Mouse (Mus musculus): ENCODE measurements around the gene Kif17. TPM values are rescaled to one million over a fixed set of nuclear protein-coding genes. Genes with fewer than 3 reads are reported as not detected.

Gene Kif17
- total and polyA plus RNA-seq, 3 experiments = 0.54 to 2.5 TPM; not detected in 1

DNA sequence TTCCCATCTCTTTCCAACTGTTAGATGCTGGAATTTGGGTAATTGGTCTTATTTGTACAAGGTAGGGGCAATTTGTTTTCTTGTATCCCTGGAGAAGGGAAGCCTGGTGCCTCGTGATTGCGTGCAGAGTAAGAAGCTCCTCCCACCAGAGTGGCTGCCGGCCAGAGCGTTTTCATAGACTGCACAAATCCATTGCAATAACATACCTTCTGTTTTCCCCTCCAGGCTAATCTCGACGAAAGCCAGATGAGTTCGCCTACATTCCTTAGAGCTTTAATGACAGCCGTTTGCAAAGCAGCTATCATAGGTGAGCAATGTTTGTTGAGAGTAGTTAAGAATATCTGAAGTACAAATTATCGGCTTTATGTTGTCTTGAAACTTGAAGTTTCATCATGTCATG is 48.5 kb upstream of the Kif17 start:
- TF ChIP-seq ZNF384 (IDR thresholded peaks at IDR 0.05; ENCODE audit: low read depth, low read length) (no peak), USF1 (IDR thresholded peaks at IDR 0.05; ENCODE audit: low read depth, low read length) (no peak), TAL1 (IDR thresholded peaks at IDR 0.05; ENCODE audit: low read length) (no peak), USF2 (IDR thresholded peaks at IDR 0.05; ENCODE audit: borderline replicate concordance in 1 of 2, insufficient read depth in 1 of 2, low read depth in 1 of 2, low read length in 2 of 2) (no peak), UBTF (IDR thresholded peaks at IDR 0.05; ENCODE audit: borderline replicate concordance, insufficient read depth, low read depth, low read length) (no peak), POLR2AphosphoS5 (IDR thresholded peaks at IDR 0.05; ENCODE audit: borderline replicate concordance, low read depth, low read length) (no peak), CHD1 (IDR thresholded peaks at IDR 0.05; ENCODE audit: low read depth, low read length) (no peak), NELFE (IDR thresholded peaks at IDR 0.05; ENCODE audit: low read depth, low read length) (no peak), MYC (IDR thresholded peaks at IDR 0.05; ENCODE audit: low read depth, low read length) (no peak), ZC3H11A (IDR thresholded peaks at IDR 0.05; ENCODE audit: low read depth, low read length) (no peak), ZMIZ1 (IDR thresholded peaks at IDR 0.05; ENCODE audit: low read depth, low read length) (no peak), CTCF (IDR thresholded peaks at IDR 0.05 in 2 of 3, conservative IDR thresholded peaks at IDR 0.05 in 1 of 3; ENCODE audit: control insufficient read depth in 1 of 3, insufficient read depth in 1 of 3, low read depth in 2 of 3, low read length in 3 of 3, poor library complexity in 1 of 3, severe bottlenecking in 1 of 3) (no peak), MAX (IDR thresholded peaks at IDR 0.05; ENCODE audit: low read length) (no peak), POLR2A (IDR thresholded peaks at IDR 0.05; ENCODE audit: control insufficient read depth in 1 of 2, insufficient read depth in 1 of 2, low read depth in 1 of 2, low read length in 2 of 2, poor library complexity in 1 of 2) (no peak), GATA1 (IDR thresholded peaks at IDR 0.05; ENCODE audit: low read depth, low read length) (no peak), CHD2 (IDR thresholded peaks at IDR 0.05; ENCODE audit: low read length) (no peak), MYB (IDR thresholded peaks at IDR 0.05; ENCODE audit: low read depth, low read length) (no peak)
- Histone ChIP-seq H3K27me3 (ENCODE audit: control insufficient read depth in 1 of 2, insufficient read depth in 2 of 2, low read length in 2 of 2) (no peaks in the 10 kb centered on the region), H3K36me3 (ENCODE audit: control insufficient read depth in 1 of 2, insufficient read depth in 2 of 2, low read length in 2 of 2) (peaks cover 0 to 27% of the 10 kb centered on the region in 2 experiments; a peak in 2 of 4 replicates)

DNA sequence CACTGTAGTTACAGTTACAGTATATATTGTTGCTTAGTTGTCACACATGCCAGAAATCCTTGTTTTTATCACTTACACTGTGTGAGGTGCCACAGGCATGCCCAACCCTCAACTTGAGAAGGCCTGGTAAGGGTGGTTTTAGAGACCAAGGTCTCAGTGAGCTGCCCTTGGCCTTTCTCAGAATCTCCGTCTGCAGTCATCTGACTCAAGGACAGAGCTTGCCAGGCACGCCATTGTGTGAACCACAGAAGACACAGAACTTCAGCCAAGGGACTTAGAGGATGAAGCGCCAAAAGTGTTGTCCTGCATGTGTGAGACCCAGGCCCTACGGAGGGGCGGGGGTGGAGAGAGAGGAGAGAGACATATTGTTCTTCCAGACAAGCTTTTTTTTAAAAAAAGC is 40.1 kb upstream of the Kif17 start:
- TF ChIP-seq CHD1 (IDR thresholded peaks at IDR 0.05; ENCODE audit: low read depth, low read length) (no peak), POLR2AphosphoS2 (IDR thresholded peaks at IDR 0.05; ENCODE audit: low read length) (no peak), E2F4 (IDR thresholded peaks at IDR 0.05; ENCODE audit: borderline replicate concordance, low read depth, low read length) (no peak), MXI1 (IDR thresholded peaks at IDR 0.05; ENCODE audit: low read depth, low read length) (no peak), MAZ (IDR thresholded peaks at IDR 0.05; ENCODE audit: low read depth, low read length) (no peak), SMC3 (IDR thresholded peaks at IDR 0.05; ENCODE audit: low read depth, low read length) (no peak), RCOR1 (IDR thresholded peaks at IDR 0.05; ENCODE audit: low read depth, low read length) (no peak), MAFK (IDR thresholded peaks at IDR 0.05; ENCODE audit: borderline replicate concordance, low read depth, low read length) (no peak), EP300 (IDR thresholded peaks at IDR 0.05; ENCODE audit: low read depth in 1 of 2, low read length in 2 of 2) (no peak), MEF2A (IDR thresholded peaks at IDR 0.05; ENCODE audit: extremely low read depth, insufficient replicate concordance, low read depth, low read length, poor library complexity, severe bottlenecking) (no peak), ETS1 (IDR thresholded peaks at IDR 0.05; ENCODE audit: low read depth, low read length) (no peak), ZKSCAN1 (IDR thresholded peaks at IDR 0.05; ENCODE audit: low read depth, low read length) (no peak)
- no peaks in the 10 kb centered on the region for H3K4me1 ChIP-seq (ENCODE audit: control insufficient read depth in 1 of 2, insufficient read depth in 2 of 2, low read length in 2 of 2)
- no peak overlapping the region for H3K27ac ChIP-seq (ENCODE audit: control insufficient read depth, low read depth, low read length)
- peaks cover 0 to 7% of the 10 kb centered on the region in 2 experiments; a peak in 2 of 4 replicates for H3K36me3 ChIP-seq (ENCODE audit: control insufficient read depth in 1 of 2, insufficient read depth in 2 of 2, low read length in 2 of 2)
- no peaks in the 10 kb centered on the region for H3K9me3 ChIP-seq (replicated peaks; ENCODE audit: insufficient read depth, low read length)
- no peak for DNase-seq (ENCODE audit: low read depth, low spot score)
- no peak overlapping the region for H3K9ac ChIP-seq (ENCODE audit: control insufficient read depth, low read depth, low read length, poor library complexity, severe bottlenecking)
- no peaks in the 10 kb centered on the region for H3K27me3 ChIP-seq (ENCODE audit: control insufficient read depth in 1 of 2, insufficient read depth in 2 of 2, low read length in 2 of 2)
- no peak overlapping the region for H3K4me3 ChIP-seq (ENCODE audit: control insufficient read depth in 1 of 2, insufficient read depth in 1 of 2, low read depth in 2 of 2, low read length in 2 of 2)
- no peaks in the 10 kb centered on the region for H3K79me2 ChIP-seq (ENCODE audit: control insufficient read depth, insufficient read depth, low read length, poor library complexity)

More for the DNA sequence above, 48.5 kb upstream of the Kif17 start:
- DNase-seq (ENCODE audit: low read depth, low spot score) = no peak
- H3K4me3 ChIP-seq (ENCODE audit: control insufficient read depth in 1 of 2, insufficient read depth in 1 of 2, low read depth in 2 of 2, low read length in 2 of 2) = no peak overlapping the region
- H3K9ac ChIP-seq (ENCODE audit: control insufficient read depth, low read depth, low read length, poor library complexity, severe bottlenecking) = no peak overlapping the region
- no peaks in the 10 kb centered on the region for H3K9me3 ChIP-seq (replicated peaks; ENCODE audit: insufficient read depth, low read length)
- no peaks in the 10 kb centered on the region for H3K79me2 ChIP-seq (ENCODE audit: control insufficient read depth, insufficient read depth, low read length, poor library complexity)
- no peak overlapping the region for H3K27ac ChIP-seq (ENCODE audit: control insufficient read depth, low read depth, low read length)
- H3K4me1 ChIP-seq (ENCODE audit: control insufficient read depth in 1 of 2, insufficient read depth in 2 of 2, low read length in 2 of 2) = no peaks in the 10 kb centered on the region

All from MEL (cell line).